Mouse (Mus musculus) kidney, adult 2 months (tissue): ENCODE data around the gene Btd. TPM values are rescaled to one million over a fixed set of nuclear protein-coding genes. Genes with fewer than 3 reads are reported as not detected.
"Not testable (repeated sequence)": the region's sequence is repeated elsewhere in the genome, so short reads cannot be mapped to it uniquely, and the experiment has no call there.

Experiments
- DNase-seq: peaks from one replicate; pipeline ENCODE4 v3.0.0; 2021
- H3K27ac ChIP-seq: fragments of 200-500 bp; 2 replicates; pipeline ENCODE4 v1.5.1; 2012; ENCODE audit warnings: low read depth, low read length, control low read depth, inconsistent platforms; ENCODE audit not compliant: insufficient read depth
- H3K27me3 ChIP-seq: fragments of 200-500 bp; replicated peaks from 2 replicates; pipeline ENCODE4 v1.6.1; 2012; ENCODE audit warnings: mild to moderate bottlenecking, moderate library complexity, low read length, inconsistent platforms; ENCODE audit not compliant: control insufficient read depth, insufficient read depth
- H3K36me3 ChIP-seq: fragments of 200-500 bp; 2 replicates; pipeline ENCODE4 v1.6.1; 2012; ENCODE audit warnings: mild to moderate bottlenecking, moderate library complexity, low read length, inconsistent platforms; ENCODE audit not compliant: control insufficient read depth, insufficient read depth
- H3K4me1 ChIP-seq: fragments of 200-500 bp; 2 replicates; pipeline ENCODE4 v1.6.1; 2011; ENCODE audit warnings: low read length; ENCODE audit not compliant: control insufficient read depth, insufficient read depth
- H3K4me3 ChIP-seq: fragments of 200-500 bp; 2 replicates; pipeline ENCODE4 v1.5.1; 2011; ENCODE audit warnings: mild to moderate bottlenecking, low read depth, low read length, control low read depth; ENCODE audit not compliant: insufficient read depth
- CTCF ChIP-seq: fragments of 200-500 bp; conservative IDR thresholded peaks from 2 replicates; pipeline ENCODE4 v1.5.1; 2011; ENCODE audit warnings: low read depth, mild to moderate bottlenecking, control low read depth, low read length, moderate library complexity, mixed read lengths; ENCODE audit not compliant: insufficient read depth, insufficient read length
- POLR2A ChIP-seq: fragments of 200-500 bp; IDR thresholded peaks from one replicate; pipeline ENCODE4 v1.6.1; 2011; ENCODE audit warnings: low read depth, low read length, control low read depth
- WGBS: fragments of 180-500 bp; shearing (Covaris S2); methylation state at CpG from one replicate; pipeline ENCODE4 v1.1.7; 2018; 5-methylcytosine and 5-hydroxymethylcytosine counted together
- polyA plus RNA-seq: library from polyadenylated mRNA; depleted of rRNA; stranded (reverse); fragments of >200 nt; gene quantifications from 2 replicates; pipeline ENCODE4 v1.2.3, GENCODE M21; 2012; rRNA removed

Gene Btd
- polyA plus RNA-seq, result 119 and 134 TPM in 2 replicates

DNA sequence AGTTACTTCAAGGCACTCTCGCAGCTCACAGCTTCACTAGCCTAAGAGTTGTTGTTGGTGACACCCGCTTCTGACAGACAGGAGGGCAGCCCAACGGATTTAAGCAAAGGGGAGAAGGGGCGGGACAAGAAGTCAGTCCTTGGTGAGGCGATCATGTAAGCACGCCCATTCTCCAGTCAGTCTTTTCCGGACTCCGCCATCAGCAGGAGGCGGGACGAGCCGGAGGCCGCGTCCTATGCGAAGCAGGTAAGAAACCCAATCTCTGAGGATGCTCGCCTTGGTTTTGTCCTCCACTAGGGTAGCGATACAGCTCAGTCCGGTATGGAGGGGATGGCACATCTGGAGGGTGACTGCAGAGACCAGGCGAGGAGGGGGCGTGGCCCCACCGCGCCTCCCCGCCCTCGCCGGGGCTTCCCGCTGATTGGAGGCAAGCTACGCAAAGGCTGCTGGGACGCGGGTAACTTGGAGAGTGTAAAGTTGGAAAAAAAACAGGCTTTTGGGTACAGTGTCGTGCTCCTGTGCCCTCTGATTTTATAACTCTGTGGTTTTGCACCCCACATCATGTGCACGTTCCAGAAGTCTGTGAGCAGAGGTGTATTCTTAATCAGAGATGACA, at the start of gene Btd, which contains the start of gene Hacl1:
Gene Btd (plus strand): TSS at position 139 of the 616 bp plus-strand sequence.
Gene Hacl1 (minus strand): TSS at position 397 of the 616 bp plus-strand sequence.
- Histone ChIP-seq H3K27ac (peak within 1 kb of the TSS; percentile 83), H3K36me3 (no peaks in the 10 kb centered on the region), H3K27me3 (no peaks in the 10 kb centered on the region), H3K4me1 (peaks cover 21% of the 10 kb centered on the region; the same call in 1 of the 2 replicates), H3K4me3 (peak within 1 kb of the TSS; percentile 62)
- DNase-seq, result peak; percentile 97
- TF ChIP-seq POLR2A (peak; percentile 41), CTCF (no peak)
- WGBS, result under 1% methylated on average over 30 of the region's 30 CpGs

DNA sequence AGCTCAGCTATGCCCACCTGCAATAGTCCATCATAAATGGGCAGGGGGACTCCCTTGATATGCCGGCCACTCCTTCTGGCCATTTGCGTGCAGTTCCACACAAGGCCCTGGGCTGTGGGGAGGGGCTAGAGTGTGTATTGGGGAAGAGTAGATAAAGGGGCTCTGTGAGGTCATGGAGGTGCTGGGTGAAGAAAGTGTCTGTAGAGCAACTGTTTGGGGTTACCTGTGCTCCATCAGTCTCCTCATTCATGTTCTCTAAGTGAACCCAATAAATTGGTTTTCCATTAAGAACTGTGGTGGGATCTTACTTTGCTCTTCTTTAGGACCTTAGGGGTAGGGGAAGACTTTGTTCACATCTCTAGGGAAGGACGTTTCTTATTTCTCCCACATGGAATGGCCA, 49.6 kb upstream of the Btd start, which contains the start of gene Colq:
Gene Colq (minus strand): TSS at position 101 of the 400 bp plus-strand sequence.
- Histone ChIP-seq H3K27ac (no peak within 1 kb of the TSS), H3K27me3 (no peaks in the 10 kb centered on the region), H3K4me3 (no peak within 1 kb of the TSS), H3K36me3 (no peaks in the 10 kb centered on the region), H3K4me1 (no peaks in the 10 kb centered on the region)
- WGBS, result 90% methylated on average over 3 of the region's 3 CpGs
- TF ChIP-seq POLR2A (no peak), CTCF (no peak)
- DNase-seq, result no peak

DNA sequence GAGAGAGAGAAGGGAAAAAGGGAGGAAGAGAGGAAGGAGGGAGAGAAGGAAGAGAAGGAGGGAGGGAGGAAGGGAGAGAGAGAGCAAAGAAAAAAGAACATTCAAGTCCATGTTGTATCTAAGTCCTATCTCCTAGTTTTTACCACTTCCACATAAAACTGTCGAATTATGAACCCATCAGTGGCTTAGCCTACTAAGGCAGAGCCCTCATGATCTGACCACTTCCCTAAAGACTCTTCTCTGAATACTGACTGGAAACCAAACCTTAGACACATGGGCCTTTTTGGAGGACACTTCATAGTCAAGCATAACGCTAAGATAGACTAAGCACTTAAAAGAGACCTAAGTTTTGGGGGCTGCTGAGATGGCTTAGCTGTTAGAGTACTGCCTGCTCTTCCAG, 47.8 kb upstream of the Btd start:
- Histone ChIP-seq H3K4me3 (no peak overlapping the region), H3K27me3 (no peaks in the 10 kb centered on the region), H3K27ac (no peak overlapping the region), H3K36me3 (no peaks in the 10 kb centered on the region), H3K4me1 (no peaks in the 10 kb centered on the region)
- no peak for DNase-seq
- 85% methylated on average over 2 of the region's 2 CpGs for WGBS
- no peak for TF ChIP-seq POLR2A
- no peak for TF ChIP-seq CTCF

DNA sequence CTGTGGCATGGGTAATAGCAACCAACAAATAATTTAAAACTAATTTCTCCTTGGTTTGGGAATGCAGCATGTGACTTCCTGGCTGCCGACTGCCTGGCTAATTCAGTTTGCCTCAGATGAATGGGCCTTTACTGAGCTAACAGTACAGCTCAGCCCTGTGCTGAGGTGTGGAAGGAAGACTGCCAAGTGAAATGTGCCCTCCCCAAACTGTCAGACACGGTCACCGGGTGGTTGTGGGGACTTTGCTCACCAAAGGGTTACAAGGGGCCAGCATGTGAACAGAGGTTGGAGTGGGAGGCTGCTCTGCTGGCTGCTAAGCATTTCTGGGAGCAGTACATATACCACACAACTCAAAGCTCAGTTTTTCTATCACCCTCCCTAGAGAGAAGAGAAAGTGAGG, 46.1 kb upstream of the Btd start:
- no peak for TF ChIP-seq CTCF
- TF ChIP-seq POLR2A, result no peak
- peak; percentile 67 for DNase-seq
- Histone ChIP-seq H3K36me3 (no peaks in the 10 kb centered on the region), H3K4me3 (no peak overlapping the region), H3K4me1 (no peaks in the 10 kb centered on the region), H3K27ac (no peak overlapping the region), H3K27me3 (no peaks in the 10 kb centered on the region)
- WGBS, result 38% methylated on average over 3 of the region's 3 CpGs

DNA sequence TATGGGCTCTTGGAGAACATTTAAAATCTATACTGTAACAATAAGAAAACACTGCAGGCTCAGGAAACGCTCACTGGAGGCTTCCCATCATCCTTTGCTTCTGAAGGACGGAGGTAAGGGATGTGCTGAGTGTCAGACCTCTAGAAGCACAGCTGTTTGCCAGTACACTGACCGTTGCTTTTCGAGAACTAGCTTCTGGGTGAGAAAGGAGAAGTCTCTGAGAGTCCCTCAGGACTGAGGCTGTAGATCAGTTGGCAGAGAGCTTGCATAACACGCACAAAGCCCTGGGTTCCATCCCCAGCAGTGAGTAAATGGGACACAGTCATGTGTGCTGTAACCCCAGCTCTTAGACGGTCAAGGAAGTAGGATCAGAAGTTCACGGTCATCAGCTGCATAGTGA, 44.4 kb upstream of the Btd start:
- Histone ChIP-seq H3K4me1 (no peaks in the 10 kb centered on the region), H3K36me3 (no peaks in the 10 kb centered on the region), H3K4me3 (no peak overlapping the region), H3K27ac (no peak overlapping the region), H3K27me3 (no peaks in the 10 kb centered on the region)
- TF ChIP-seq CTCF (no peak), POLR2A (no peak)
- 66% methylated on average over 7 of the region's 7 CpGs for WGBS
- no peak for DNase-seq

DNA sequence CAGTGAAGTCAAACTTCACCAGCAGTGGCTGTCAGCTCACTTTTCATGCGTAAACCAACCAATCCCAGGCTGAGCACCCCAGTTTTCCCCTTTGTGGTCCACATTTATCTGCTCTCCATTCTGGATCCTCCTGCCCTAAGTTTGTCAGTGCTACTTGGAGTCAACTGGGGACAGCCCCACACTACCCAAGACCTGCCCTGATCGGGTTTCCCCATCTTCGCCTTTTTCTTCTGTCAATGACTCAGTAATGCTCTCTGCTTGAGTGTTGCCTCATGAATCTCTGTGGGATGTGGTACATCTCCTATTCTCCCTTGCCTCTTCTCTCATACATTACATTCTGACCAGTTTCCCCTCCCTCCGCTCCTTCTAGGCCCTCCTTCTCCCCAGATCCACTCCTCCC, 43.4 kb upstream of the Btd start:
- TF ChIP-seq CTCF (no peak), POLR2A (no peak)
- H3K36me3 ChIP-seq, result no peaks in the 10 kb centered on the region
- H3K4me1 ChIP-seq, result no peaks in the 10 kb centered on the region
- H3K27me3 ChIP-seq, result no peaks in the 10 kb centered on the region
- WGBS, result 91% methylated on average over 4 of the region's 4 CpGs
- H3K27ac ChIP-seq, result no peak overlapping the region
- no peak for DNase-seq
- H3K4me3 ChIP-seq, result no peak overlapping the region

DNA sequence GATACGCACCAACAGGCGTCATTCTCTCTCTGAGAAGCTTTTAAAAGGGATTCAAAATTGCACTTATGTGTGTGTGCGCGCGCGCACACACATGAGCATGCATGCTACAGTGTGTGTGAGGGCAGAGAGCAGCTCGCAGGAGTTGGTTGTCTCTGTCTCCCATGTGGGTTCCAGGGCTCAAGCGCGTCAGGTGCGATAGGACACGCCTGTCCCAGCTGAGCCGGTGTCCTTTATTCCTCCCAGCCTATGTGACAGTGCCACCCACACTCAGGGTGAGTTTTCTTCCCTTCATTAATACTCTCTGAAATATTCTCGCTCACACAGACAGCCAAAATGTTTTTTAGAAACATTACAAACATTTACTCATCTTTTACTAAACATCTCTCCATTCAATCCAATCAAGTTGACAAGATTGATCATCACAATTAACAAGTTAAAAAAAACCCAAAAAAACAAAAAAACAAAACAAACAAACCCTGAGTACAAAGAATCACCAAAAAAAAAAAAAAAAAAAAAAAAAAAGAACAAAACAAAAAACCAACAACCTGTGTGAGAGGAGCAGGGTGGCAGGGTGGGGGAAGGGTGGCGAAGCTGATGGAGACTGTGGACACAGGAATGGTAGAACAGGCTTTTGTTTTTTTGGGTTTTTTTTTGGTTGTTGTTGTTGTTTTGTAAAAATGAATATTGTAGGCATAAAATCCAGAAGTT, 38.8 kb upstream of the Btd start:
- Histone ChIP-seq H3K4me3 (no peak overlapping the region), H3K27ac (no peak overlapping the region), H3K36me3 (no peaks in the 10 kb centered on the region), H3K4me1 (no peaks in the 10 kb centered on the region), H3K27me3 (no peaks in the 10 kb centered on the region)
- DNase-seq, result no peak
- 98% methylated on average over 14 of the region's 14 CpGs for WGBS
- TF ChIP-seq POLR2A (no peak), CTCF (no peak)

DNA sequence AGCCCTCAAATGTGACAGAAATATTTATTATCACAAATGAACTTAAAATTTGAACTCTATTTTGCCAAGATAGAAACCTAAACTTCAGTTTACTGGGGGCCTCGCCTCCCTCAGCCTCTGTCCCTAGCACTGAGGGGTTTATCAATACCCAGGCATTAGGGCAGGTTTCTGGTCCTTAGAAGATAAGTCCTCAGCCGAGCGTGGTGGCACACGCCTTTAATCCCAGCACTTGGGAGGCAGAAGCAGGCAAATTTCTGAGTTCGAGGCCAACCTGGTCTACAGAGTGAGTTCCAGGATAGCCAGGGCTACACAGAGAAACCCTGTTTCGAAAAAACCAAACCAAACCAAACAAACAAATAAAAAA, 38.2 kb upstream of the Btd start:
- H3K36me3 ChIP-seq, H3K27me3 ChIP-seq, DNase-seq, H3K4me1 ChIP-seq, H3K4me3 ChIP-seq, H3K27ac ChIP-seq: not testable (repeated sequence)
- 92% methylated on average over 6 of the region's 6 CpGs for WGBS
